Mouse (Mus musculus): ENCODE results near the gene Nubp1. TPM values are rescaled to one million over a fixed set of nuclear protein-coding genes. Genes with fewer than 3 reads are reported as not detected.

Nubp1 gene
- polyA plus RNA-seq, 1 experiment from 2014 or later, result 57.6 TPM

DNA sequence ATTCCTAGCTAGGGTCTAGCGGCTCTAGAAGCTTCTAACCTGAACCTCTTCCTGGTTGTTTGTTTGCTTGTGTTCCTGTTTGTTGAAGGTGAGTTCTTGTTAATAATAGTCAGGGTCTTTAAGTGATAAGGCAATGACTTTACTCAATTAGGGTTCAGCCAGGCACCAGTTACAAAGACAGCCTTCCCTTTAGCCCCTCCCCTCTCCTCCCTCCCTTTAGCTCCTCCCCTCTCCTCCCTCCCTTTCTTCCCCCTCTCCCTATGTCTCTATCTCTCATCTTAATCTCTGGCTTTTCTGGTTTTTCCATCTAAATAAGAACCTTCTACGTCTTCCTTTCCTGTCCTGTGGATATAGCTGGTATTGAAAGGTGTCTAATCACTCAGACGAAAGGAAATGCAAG, 27.2 kb upstream of the Nubp1 start:
- ATAC-seq (ENCODE audit: low FRiP score), result no peak
- Histone ChIP-seq H3K27me3 (0 out of 2 replicates have a peak, but pooled peaks cover 6% of the 10 kb centered on the region), H3K27ac (no peak overlapping the region), H3K4me2 (replicated peaks) (no peak overlapping the region), H3K9ac (no peak overlapping the region), H3K9me3 (replicated peaks) (no peaks in the 10 kb centered on the region), H3K36me3 (no peaks in the 10 kb centered on the region), H3K4me1 (no peaks in the 10 kb centered on the region), H3K4me3 (no peak overlapping the region)
- 64% methylated on average over 3 of the region's 3 CpGs for WGBS

GRCm38 (mm10) chr16:10385261-10385660, 26.5 kb upstream of the Nubp1 start:
- Histone ChIP-seq H3K27ac (no peak overlapping the region), H3K9ac (no peak overlapping the region)
- 78% methylated on average over 12 of the region's 12 CpGs for WGBS

DNA sequence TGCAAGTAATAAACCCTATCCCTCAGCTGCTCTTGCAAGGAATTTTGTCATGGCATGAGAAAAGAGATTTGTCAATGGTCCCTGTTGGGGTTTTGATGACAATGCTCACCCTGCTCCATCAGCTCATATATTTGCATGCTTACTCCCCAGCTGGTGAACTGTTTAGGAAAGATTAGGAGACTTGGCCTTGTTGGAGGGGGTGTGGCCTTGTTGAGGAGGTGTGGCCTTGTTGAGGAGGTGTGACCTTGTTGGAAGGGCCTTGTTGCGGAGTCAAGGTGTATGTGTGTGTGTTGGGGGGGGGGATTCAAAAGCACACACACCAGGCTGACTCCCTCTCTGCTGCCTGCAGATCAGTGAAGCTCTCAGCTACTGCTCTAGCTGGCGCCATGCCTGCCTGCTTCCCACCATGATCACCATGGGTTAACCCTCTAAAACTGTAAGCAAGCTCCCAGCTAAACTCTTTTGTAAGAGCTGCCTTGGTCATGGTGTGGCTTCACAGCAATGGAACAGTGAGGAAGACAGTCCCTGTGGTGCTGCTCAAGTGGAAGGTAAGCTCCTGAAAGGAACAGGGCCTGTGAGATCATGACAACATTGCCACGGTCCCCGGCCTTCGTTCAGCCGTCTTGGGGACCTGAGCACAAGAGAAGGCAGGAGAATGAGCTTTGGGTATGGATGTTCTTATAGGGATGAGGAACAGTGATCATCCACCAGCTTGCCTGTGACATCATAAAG, 22.9 kb upstream of the Nubp1 start:
- no peaks in the 10 kb centered on the region for H3K36me3 ChIP-seq
- no peaks in the 10 kb centered on the region for H3K9me3 ChIP-seq (replicated peaks)
- H3K27ac ChIP-seq, result no peak overlapping the region
- 0 out of 2 replicates have a peak, but pooled peaks cover 9% of the 10 kb centered on the region for H3K27me3 ChIP-seq
- H3K4me1 ChIP-seq, result no peaks in the 10 kb centered on the region
- 91% methylated on average over 6 of the region's 6 CpGs for WGBS
- ATAC-seq (ENCODE audit: low FRiP score), result no peak
- H3K4me2 ChIP-seq (replicated peaks), result no peak overlapping the region
- H3K4me3 ChIP-seq, result no peak overlapping the region
- H3K9ac ChIP-seq, result no peak overlapping the region

More at GRCm38 (mm10) chr16:10385261-10385660, 26.5 kb upstream of the Nubp1 start:
- Histone ChIP-seq H3K36me3 (no peaks in the 10 kb centered on the region), H3K4me3 (no peak overlapping the region), H3K4me1 (no peaks in the 10 kb centered on the region), H3K9me3 (replicated peaks) (no peaks in the 10 kb centered on the region), H3K4me2 (replicated peaks) (no peak overlapping the region), H3K27me3 (0 out of 2 replicates have a peak, but pooled peaks cover 6% of the 10 kb centered on the region)
- ATAC-seq (ENCODE audit: low FRiP score), result no peak

GRCm38 (mm10) chr16:10392587-10392986, 19.2 kb upstream of the Nubp1 start:
- peaks cover 7% of the 10 kb centered on the region; the same call in 1 of the 2 replicates for H3K4me1 ChIP-seq
- no peaks in the 10 kb centered on the region for H3K9me3 ChIP-seq (replicated peaks)
- 84% methylated on average over 9 of the region's 9 CpGs for WGBS
- ATAC-seq (ENCODE audit: low FRiP score), result no peak
- peaks cover 25% of the 10 kb centered on the region for H3K27me3 ChIP-seq
- no peak overlapping the region for H3K4me2 ChIP-seq (replicated peaks)
- no peaks in the 10 kb centered on the region for H3K36me3 ChIP-seq
- H3K9ac ChIP-seq, result no peak overlapping the region
- no peak overlapping the region for H3K27ac ChIP-seq
- H3K4me3 ChIP-seq, result no peak overlapping the region

DNA sequence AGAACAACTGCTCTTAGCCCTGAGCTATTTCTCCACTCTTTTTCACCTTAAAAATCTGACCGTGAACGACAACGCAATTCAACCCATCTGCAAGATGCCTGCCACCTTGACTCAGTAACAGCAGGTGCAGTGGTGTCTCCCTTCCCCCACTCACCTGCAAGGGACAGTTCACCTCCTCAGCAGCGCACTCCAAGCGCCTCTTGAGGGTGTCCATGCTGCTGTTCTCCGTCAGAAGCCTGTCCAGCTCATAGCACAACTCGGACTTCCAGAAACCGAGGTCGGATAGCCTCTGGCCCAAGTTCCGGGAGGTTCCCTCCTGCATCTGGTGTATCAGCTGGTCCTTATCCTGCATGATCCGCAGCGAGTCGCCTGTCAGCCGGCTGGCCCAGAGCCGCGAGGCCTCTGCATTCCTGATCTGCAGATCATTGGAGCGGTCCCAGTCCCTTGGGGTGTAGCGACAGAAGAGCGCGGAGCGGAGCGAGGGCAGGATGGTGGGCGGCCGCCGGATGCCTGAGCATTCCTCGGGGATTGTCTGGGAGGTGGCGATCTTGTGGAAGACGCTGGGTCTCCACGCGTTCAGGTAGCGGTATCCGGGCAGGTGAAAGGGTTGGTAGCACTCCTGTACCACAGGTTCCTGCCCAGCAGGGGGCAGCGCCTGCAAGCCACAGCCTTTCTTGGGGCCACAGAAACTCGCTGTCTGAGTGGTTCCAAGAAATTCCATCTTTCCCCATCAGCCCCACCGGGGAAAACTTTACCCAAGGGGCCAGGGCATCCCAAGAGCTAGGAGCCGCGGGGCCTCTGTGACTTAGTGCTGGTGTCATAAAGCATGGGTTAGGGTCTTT, 16.8 kb upstream of the Nubp1 start, which contains the start of gene Tekt5:
Gene Tekt5 (minus strand): TSS at position 792 of the 842 bp plus-strand sequence.
- Histone ChIP-seq H3K4me1 (peaks cover 7% of the 10 kb centered on the region; the same call in 1 of the 2 replicates), H3K36me3 (no peaks in the 10 kb centered on the region), H3K4me2 (replicated peaks) (peak within 1 kb of the TSS; percentile 59), H3K9me3 (replicated peaks) (no peaks in the 10 kb centered on the region), H3K27me3 (peaks cover 25% of the 10 kb centered on the region), H3K9ac (peak within 1 kb of the TSS; percentile 1; the same call in 1 of the 2 replicates), H3K4me3 (peak within 1 kb of the TSS; percentile 31), H3K27ac (no peak within 1 kb of the TSS)
- ATAC-seq (ENCODE audit: low FRiP score), result peak; percentile 63
- WGBS, result 9% methylated on average over 37 of the region's 37 CpGs

- no peak overlapping the region for H3K27ac ChIP-seq
- H3K4me1 ChIP-seq, result peaks cover 7% of the 10 kb centered on the region; the same call in 1 of the 2 replicates
- ATAC-seq (ENCODE audit: low FRiP score), result 0 out of 2 replicates have a peak, but pooled peaks have one; percentile 22
- H3K36me3 ChIP-seq, result no peaks in the 10 kb centered on the region
- no peaks in the 10 kb centered on the region for H3K9me3 ChIP-seq (replicated peaks)
- no peak overlapping the region for H3K4me3 ChIP-seq
- no peak overlapping the region for H3K9ac ChIP-seq
- WGBS, result 72% methylated on average over 5 of the region's 5 CpGs
- H3K27me3 ChIP-seq, result peaks cover 22% of the 10 kb centered on the region
- H3K4me2 ChIP-seq (replicated peaks), result no peak overlapping the region
These were observed 13.0 kb upstream of the Nubp1 start for GRCm38 (mm10) chr16:10398755-10399154.

DNA sequence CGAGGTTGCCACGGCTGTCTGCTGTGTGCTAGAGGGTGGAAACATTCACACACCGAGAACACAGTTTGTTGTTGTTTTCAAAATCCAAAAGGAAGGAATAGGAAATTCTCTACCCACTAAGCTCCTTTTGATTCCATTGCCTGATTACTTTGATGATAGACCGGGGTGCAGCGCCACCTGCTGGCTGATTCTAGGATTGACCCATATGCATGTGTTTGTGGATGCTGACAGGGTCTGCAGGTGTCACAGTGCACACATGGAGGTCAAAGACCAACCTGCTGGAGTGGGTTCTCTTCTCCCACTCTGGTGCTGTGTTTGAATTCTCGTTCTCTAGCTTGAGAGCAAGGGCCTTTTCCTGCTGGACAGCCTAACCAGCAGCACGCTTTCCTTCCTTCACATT, 12.6 kb upstream of the Nubp1 start:
- H3K4me3 ChIP-seq, result no peak overlapping the region
- no peaks in the 10 kb centered on the region for H3K36me3 ChIP-seq
- H3K4me1 ChIP-seq, result peaks cover 7% of the 10 kb centered on the region; the same call in 1 of the 2 replicates
- H3K9me3 ChIP-seq (replicated peaks), result no peaks in the 10 kb centered on the region
- peaks cover 18% of the 10 kb centered on the region for H3K27me3 ChIP-seq
- H3K27ac ChIP-seq, result no peak overlapping the region
- no peak overlapping the region for H3K9ac ChIP-seq
- 30% methylated on average over 7 of the region's 7 CpGs for WGBS
- no peak overlapping the region for H3K4me2 ChIP-seq (replicated peaks)
- no peak for ATAC-seq (ENCODE audit: low FRiP score)

- Histone ChIP-seq H3K4me2 (replicated peaks) (no peak overlapping the region), H3K27ac (no peak overlapping the region), H3K9me3 (replicated peaks) (no peaks in the 10 kb centered on the region), H3K9ac (no peak overlapping the region), H3K4me1 (peaks cover 16% of the 10 kb centered on the region), H3K4me3 (no peak overlapping the region), H3K36me3 (peaks cover 70% of the 10 kb centered on the region), H3K27me3 (no peaks in the 10 kb centered on the region)
- 80% methylated on average over 6 of the region's 6 CpGs for WGBS
- no peak for ATAC-seq (ENCODE audit: low FRiP score)
These were observed 4.2 kb downstream of the Nubp1 start for GRCm38 (mm10) chr16:10415976-10416375.

DNA sequence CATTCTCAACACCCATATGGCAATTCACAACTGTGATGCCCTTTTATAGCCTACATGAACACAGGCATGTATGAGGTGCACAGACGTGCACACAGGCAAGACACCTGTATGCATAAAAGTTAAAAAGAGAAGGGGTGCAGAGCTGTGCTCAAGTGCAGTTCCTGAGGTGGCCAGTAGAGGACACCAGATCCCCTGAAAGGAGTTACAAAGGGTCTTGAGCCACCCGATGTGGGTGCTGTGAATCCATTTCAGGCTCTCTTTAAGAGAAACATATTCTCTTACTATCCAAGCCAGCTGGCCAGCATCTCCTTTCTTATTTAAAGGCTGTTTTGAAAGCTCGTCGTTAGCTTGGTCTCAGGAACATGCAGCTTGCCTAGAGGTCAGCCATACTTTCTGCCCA, 5.1 kb downstream of the Nubp1 start:
- Histone ChIP-seq H3K36me3 (peaks cover 79% of the 10 kb centered on the region), H3K9me3 (replicated peaks) (no peaks in the 10 kb centered on the region), H3K4me2 (replicated peaks) (no peak overlapping the region), H3K4me1 (peaks cover 10% of the 10 kb centered on the region), H3K27ac (no peak overlapping the region), H3K4me3 (no peak overlapping the region), H3K27me3 (no peaks in the 10 kb centered on the region), H3K9ac (no peak overlapping the region)
- WGBS, result 93% methylated on average over 4 of the region's 4 CpGs
- no peak for ATAC-seq (ENCODE audit: low FRiP score)

DNA sequence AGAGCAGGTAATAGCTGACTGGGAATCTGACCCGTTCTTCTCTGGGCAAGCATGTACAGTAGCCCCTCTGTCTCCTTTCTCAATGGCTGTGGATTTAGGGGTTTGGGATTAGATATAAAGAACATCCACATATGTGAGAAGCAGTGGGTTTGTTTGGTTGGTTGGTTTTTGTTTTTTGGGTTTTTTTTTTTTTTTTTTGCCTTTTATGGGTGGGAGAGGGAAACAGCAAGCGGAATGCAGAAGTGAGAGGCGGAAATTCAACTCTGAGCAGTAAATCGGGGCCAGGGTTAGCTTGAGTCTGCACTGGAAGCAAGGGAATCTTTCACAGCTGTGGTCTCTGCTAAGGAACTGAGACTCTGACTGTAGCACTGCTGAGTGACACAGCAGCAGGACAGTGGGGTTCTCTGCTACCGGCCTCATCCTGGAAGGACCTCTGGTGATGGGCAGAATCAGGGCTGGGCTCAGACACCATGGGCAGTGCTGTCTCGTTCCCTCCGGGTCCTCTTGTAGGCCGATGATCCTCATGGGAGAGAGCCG, 6.0 kb downstream of the Nubp1 start:
- H3K4me2 ChIP-seq (replicated peaks), result no peak overlapping the region
- H3K9ac ChIP-seq, result no peak overlapping the region
- no peaks in the 10 kb centered on the region for H3K9me3 ChIP-seq (replicated peaks)
- no peak for ATAC-seq (ENCODE audit: low FRiP score)
- WGBS, result 95% methylated on average over 9 of the region's 9 CpGs
- no peak overlapping the region for H3K4me3 ChIP-seq
- no peak overlapping the region for H3K27ac ChIP-seq
- H3K27me3 ChIP-seq, result no peaks in the 10 kb centered on the region
- H3K36me3 ChIP-seq, result peaks cover 88% of the 10 kb centered on the region
- peaks cover 4% of the 10 kb centered on the region for H3K4me1 ChIP-seq

DNA sequence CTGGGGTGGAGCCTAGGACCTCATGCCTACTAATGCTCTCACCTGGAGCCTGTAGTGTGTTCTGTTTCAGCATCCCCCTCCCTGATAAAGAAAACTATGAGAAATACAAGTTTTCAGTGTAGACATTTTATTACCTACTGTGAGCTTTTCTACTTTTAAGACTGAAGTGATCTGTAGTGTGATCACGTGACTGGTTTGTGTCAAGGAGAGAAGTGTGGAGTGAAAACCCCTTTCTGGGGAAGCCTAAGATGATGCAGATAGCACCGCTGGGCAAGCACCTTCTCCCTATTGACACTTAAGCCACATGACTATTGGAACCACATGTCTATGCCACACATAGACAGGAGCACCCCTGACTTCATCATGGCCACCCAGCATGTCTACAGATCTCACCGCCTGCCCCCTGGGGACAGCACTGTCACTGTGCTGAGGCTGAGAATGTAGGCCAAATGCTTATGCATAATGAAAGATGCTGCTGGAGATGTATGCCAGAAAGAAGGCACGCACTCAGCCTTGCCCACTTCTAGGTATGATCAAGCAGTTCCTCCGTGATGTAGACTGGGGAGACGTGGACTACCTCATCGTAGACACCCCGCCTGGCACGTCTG, 8.8 kb downstream of the Nubp1 start:
- Histone ChIP-seq H3K27ac (no peak overlapping the region), H3K4me3 (no peak overlapping the region), H3K9me3 (replicated peaks) (no peaks in the 10 kb centered on the region), H3K27me3 (no peaks in the 10 kb centered on the region), H3K36me3 (peaks cover 95% of the 10 kb centered on the region), H3K4me2 (replicated peaks) (no peak overlapping the region), H3K9ac (no peak overlapping the region), H3K4me1 (no peaks in the 10 kb centered on the region)
- no peak for ATAC-seq (ENCODE audit: low FRiP score)
- 95% methylated on average over 9 of the region's 9 CpGs for WGBS

DNA sequence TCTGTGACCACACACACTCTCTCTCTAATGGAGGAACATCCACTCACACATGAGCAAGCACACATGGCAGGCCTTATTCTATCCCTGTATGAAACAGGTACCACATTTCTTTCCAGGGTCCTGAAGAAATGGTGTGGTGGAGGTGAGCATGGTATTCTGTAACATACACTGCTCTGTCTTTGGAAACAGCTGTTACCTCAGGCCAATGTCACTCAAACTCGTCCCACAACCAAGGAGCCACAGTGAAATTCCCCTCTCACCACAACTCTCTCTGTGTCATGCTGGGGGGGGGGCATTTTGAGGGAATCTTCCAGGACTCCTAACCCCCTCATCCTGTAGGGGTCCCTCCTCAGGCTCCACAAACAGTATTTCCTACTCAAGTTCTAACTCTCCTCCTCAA, 20.2 kb downstream of the Nubp1 start:
- H3K36me3 ChIP-seq, result peaks cover 7% of the 10 kb centered on the region
- H3K27me3 ChIP-seq, result no peaks in the 10 kb centered on the region
- no peaks in the 10 kb centered on the region for H3K9me3 ChIP-seq (replicated peaks)
- H3K4me3 ChIP-seq, result no peak overlapping the region
- H3K9ac ChIP-seq, result no peak overlapping the region
- no peak overlapping the region for H3K4me2 ChIP-seq (replicated peaks)
- H3K27ac ChIP-seq, result no peak overlapping the region
- H3K4me1 ChIP-seq, result no peaks in the 10 kb centered on the region
- ATAC-seq (ENCODE audit: low FRiP score), result no peak
- WGBS, result 74% methylated on average over 1 of the region's 1 CpGs
